Mouse (Mus musculus) lung, postnatal 36 days (tissue): ENCODE data around the gene Sgf29.

Experiments used
- DNase-seq: peaks from one replicate; pipeline ENCODE4 v3.0.0; 2022; ENCODE audit warnings: mixed read lengths

Gene Sgf29

DNA sequence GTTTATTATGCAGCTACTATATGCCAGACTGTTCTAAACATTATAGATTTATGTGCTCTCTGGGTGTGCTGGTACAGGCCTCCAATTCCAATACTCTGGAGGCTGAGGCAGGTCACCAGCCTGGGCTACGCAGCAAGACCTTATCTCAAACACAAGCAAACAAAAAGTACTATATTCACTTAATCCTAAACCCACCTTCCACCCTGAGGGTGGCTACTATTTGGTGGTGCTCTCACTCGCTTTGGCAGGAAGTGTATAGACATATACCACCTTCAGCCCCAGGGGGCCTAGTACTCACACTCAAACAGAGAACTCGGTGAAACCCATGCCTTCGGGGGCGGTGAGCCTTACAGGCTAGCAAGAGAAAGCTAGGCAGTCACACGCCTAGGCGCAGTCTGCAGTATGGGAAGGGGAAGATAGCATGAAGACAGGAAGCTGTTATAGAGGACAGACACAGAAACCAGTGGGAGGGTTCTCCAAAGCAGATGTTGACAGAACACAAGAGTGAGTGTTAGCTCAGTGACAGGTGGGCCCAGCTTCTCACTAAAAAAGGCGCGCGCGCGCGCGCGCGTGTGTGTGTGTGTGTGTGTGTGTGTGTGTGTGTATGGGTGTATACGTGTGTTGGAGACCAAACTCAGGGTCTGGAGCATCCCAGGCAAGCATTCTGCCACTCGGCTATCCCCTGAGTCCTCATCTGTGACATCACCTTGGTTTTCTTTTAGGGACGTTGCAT lies 58.5 kb downstream of the Sgf29 start, which contains the start of gene Coro1a:
TSS of gene Coro1a (minus strand) at position 346 of the 733 bp plus-strand sequence.
- peak; percentile 53 for DNase-seq

DNA sequence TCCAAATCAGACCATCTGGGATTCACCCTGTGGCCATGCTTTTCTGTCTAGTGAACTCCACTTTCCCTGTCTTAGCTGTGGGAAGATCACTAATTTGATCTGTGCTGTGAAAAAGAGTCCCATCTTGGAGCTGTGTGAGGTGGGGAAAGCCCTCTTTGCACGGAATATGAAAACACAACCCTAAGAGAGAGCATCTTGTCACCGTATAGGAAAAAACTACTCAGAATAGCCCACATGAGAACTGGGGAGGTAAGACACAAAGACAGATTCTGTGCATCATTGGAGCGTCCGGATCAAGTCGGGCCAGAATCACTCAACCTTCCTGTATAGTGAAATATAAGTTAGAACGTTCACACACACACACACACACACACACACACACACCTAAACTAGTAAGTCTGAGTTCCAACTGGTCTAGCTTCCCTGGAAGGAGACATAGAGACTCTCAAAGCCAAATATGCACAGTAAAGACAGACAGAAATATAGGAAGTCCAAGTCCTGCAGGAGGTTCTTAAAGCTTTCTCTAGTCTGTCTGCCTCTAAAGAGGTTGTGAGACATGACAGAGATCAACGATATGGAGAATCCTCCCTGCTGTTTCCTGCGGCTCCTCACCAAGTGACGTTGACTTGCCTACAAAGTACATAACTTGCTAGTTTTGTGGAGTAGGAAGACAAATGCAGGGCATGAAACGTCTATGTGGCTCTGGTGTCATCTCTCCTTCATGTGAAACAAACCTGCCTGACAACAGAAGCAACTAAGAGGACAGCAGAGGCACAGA lies 59.3 kb downstream of the Sgf29 start:
- DNase-seq = no peak

DNA sequence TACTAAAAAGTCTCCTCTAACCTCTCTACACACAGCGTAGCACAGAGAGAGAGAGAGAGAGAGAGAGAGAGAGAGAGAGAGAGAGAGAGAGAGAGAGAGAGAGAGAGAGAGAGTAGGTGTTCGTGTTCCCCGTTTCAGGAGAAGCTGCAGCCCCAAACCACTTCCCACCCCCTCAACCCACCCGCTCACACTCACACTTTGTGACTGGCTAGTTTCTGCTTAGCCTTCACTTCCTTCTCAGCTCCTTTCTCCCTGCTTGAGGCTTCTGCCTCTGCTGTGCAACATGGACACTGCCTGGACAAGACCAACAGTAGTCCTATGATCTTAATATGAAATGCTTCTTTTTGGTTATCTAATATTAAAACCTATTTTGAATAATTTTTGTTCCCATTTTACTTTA lies 61.2 kb downstream of the Sgf29 start:
- DNase-seq = no peak

DNA sequence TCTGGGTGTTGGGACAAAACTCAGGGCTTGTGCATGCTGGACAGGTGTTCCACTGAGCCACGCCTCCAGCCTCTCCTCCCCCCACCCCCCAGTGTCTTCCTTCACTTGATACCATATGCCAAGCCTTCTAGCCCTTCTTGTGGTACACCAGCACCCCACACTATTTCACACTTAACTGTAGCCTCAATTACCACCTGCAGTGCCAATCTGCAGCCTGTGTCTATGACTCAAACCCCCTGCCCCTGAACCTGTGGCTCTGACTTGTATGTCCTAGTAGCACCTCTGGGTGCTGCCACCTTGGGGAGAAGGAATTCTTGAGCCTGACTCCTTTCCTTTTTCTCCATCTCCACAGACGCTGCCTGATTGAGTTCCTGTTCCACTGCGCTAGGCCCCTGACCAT lies 62.8 kb downstream of the Sgf29 start:
- no peak for DNase-seq

DNA sequence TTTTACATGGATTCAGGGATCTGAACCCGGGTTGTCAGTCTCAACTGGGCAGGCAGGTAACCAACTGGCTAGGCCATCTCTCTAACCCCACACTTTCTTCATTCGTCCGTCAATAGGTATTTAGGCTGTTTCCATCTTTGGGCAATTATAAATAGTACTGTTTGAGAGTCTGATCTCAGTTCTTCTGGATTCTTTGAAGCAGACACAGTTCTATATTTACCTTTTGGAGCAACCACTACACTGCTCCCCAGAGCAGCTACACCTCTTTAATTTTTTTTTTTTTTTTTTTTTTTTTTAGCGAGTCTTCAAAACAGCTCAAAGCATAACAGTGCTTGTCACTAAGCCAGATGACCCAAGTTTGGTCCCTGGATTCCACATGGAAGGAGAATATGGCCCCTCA lies 66.6 kb downstream of the Sgf29 start:
- no peak for DNase-seq

DNA sequence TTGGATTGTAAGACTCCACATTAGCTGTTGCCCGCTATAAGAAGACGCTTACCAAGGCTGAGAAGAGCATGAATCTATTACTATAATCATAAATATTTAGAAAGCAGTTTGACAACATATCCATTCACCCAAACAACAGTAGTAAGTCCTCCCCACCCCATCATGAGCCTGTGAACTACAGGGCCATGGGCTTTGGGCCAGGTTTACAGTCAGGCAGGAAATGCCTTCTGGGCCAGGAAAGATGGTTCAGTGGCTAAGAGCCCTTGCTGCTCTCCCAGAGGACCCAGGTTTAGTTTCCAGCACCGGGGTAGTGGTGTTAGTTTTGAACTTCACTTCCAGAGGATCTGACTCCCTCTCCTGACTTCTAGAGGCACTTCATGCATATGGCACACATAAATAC lies 68.5 kb downstream of the Sgf29 start:
- no peak for DNase-seq

DNA sequence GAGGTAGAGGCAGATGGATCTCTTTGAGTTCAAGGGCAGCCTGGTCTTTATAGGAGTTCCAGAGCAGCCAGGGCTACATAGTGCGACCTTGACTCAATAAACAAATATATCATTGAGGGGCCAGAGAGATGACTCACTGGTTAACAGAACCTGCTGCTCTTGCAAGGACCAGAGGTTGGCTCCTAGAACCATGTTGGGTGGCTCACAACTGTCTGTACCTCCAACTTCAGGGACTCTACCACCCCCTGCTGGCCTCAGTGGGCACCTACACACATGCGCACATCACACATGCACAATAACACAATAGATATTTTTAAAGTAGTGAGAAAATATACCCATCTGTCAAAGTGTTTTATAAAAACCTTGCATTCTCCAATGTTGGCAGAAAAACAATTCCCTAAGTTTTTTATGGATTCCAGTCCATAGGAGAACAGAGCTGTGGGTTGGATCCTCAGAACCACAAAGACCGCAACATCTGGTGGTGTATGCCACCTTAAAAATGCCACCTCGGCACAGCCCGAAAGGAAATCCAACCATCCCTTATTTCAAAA lies 69.8 kb downstream of the Sgf29 start:
- DNase-seq = no peak

DNA sequence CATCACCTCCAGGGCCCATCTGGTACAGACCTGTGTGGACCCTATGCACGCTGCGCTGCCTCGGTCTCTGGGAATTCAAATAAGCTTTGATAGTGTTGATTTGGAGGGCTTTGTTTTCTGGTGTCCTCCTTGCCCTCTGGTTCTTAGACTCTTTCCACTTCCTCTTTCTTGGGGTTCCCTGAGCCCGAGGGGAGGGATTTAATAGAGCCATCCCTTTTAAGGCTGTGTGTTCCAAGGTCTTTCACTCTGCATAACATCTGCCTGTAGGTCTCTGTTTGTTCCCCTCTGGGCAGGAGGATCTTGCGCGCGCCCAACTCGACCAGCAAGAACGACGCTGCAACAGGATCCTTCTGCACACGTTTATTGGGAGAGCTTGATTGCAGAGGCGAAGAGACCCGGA lies 72.5 kb downstream of the Sgf29 start:
- no peak for DNase-seq
